In genomic region chr2:32084872-32085199, GRCm38 (mm10) we compare ENCODE assay signal across 8 mouse cellular contexts. TPM values are rescaled to one million over a fixed set of nuclear protein-coding genes. Genes with fewer than 3 reads are reported as not detected.
DNase-seq lines count a peak whose midpoint lies in the region; ATAC-seq and TF ChIP-seq lines count a peak whose summit lies in the region.

No protein-coding gene starts in this region.

- WGBS in kidney, embryonic 16.5 days = 20% methylated on average over 2 of the region's 2 CpGs
- WGBS in intestine, postnatal 0 days = 13% methylated on average over 2 of the region's 2 CpGs
- WGBS in neural tube, embryonic 13.5 days = 14% methylated on average over 2 of the region's 2 CpGs

- no peaks in the 10 kb centered on the region for H3K9me3 ChIP-seq in kidney, embryonic 16.5 days (ENCODE audit: low read length)
- no peaks in the 10 kb centered on the region for H3K9me3 ChIP-seq in intestine, postnatal 0 days (ENCODE audit: control insufficient read depth)
- no peaks in the 10 kb centered on the region for H3K9me3 ChIP-seq in neural tube, embryonic 13.5 days

- no peak for TF ChIP-seq CTCF in embryonic fibroblast, embryonic 13.5 days (IDR thresholded peaks at IDR 0.05; ENCODE audit: borderline replicate concordance, insufficient read depth, low read length)
- TF ChIP-seq CTCF in intestine, postnatal 0 days (IDR thresholded peaks at IDR 0.05; ENCODE audit: low read depth) = no peak

- no peak for TF ChIP-seq POLR2A in embryonic fibroblast, embryonic 13.5 days (IDR thresholded peaks at IDR 0.05; ENCODE audit: low read depth, low read length)

- H3K27me3 ChIP-seq in kidney, embryonic 16.5 days (ENCODE audit: insufficient read depth, low read length) = peaks cover 63% of the 10 kb centered on the region
- peaks cover 35% of the 10 kb centered on the region for H3K27me3 ChIP-seq in intestine, postnatal 0 days (replicated peaks; ENCODE audit: control insufficient read depth, insufficient read depth, low read length)
- H3K27me3 ChIP-seq in neural tube, embryonic 13.5 days = peaks cover 89% of the 10 kb centered on the region

- H3K9ac ChIP-seq in kidney, embryonic 16.5 days (replicated peaks; ENCODE audit: low read length) = no peak overlapping the region; the same call in 1 of the 2 replicates
- H3K9ac ChIP-seq in intestine, postnatal 0 days (ENCODE audit: low read depth, low read length) = no peak overlapping the region
- no peak overlapping the region for H3K9ac ChIP-seq in neural tube, embryonic 13.5 days

- H3K4me1 ChIP-seq in kidney, embryonic 16.5 days (ENCODE audit: insufficient read depth, low read length) = peaks cover 26% of the 10 kb centered on the region
- no peaks in the 10 kb centered on the region for H3K4me1 ChIP-seq in embryonic fibroblast, embryonic 13.5 days (ENCODE audit: control insufficient read depth, insufficient read depth, low read length)
- no peaks in the 10 kb centered on the region for H3K4me1 ChIP-seq in intestine, postnatal 0 days (replicated peaks; ENCODE audit: control insufficient read depth, insufficient read depth, low read length)
- H3K4me1 ChIP-seq in neural tube, embryonic 13.5 days (replicated peaks) = peaks cover 35% of the 10 kb centered on the region

- H3K36me3 ChIP-seq in kidney, embryonic 16.5 days (ENCODE audit: insufficient read depth, low read length) = no peaks in the 10 kb centered on the region
- no peaks in the 10 kb centered on the region for H3K36me3 ChIP-seq in intestine, postnatal 0 days (ENCODE audit: control insufficient read depth, insufficient read depth)
- no peaks in the 10 kb centered on the region for H3K36me3 ChIP-seq in neural tube, embryonic 13.5 days

- no peak overlapping the region for H3K27ac ChIP-seq in kidney, embryonic 16.5 days (ENCODE audit: low read length)
- H3K27ac ChIP-seq in embryonic fibroblast, embryonic 13.5 days (ENCODE audit: insufficient read depth, low read length) = no peak overlapping the region
- no peak overlapping the region for H3K27ac ChIP-seq in intestine, postnatal 0 days (ENCODE audit: low read depth, low read length)
- no peak overlapping the region for H3K27ac ChIP-seq in neural tube, embryonic 13.5 days (replicated peaks)

- no peak for DNase-seq in kidney, postnatal 4 days
- DNase-seq in T-cell, adult 2 months (ENCODE audit: low spot score) = no peak
- DNase-seq in urinary bladder, adult 18-20 months (ENCODE audit: low spot score in 2 of 2) = no peak
- DNase-seq in cerebellum, postnatal 10 days = no peak

- no peak for ATAC-seq in kidney, embryonic 16.5 days (ENCODE audit: low FRiP score, low TSS enrichment)
- ATAC-seq in intestine, postnatal 0 days = no peak
- ATAC-seq in neural tube, embryonic 13.5 days (ENCODE audit: low read depth) = no peak

- peak overlapping the region; percentile 72 for H3K4me3 ChIP-seq in kidney, embryonic 16.5 days (ENCODE audit: low read length)
- peak overlapping the region; percentile 51; the same call in 1 of the 2 replicates for H3K4me3 ChIP-seq in embryonic fibroblast, embryonic 13.5 days (ENCODE audit: insufficient read depth, low read length)
- H3K4me3 ChIP-seq in intestine, postnatal 0 days (ENCODE audit: low read depth, low read length) = peak overlapping the region; percentile 65
- H3K4me3 ChIP-seq in neural tube, embryonic 13.5 days = peak overlapping the region; percentile 60

- peak overlapping the region; percentile 98 for H3K4me2 ChIP-seq in kidney, embryonic 16.5 days (replicated peaks; ENCODE audit: low read depth, low read length)
- H3K4me2 ChIP-seq in intestine, postnatal 0 days (replicated peaks; ENCODE audit: low read depth) = peak overlapping the region; percentile 99
- H3K4me2 ChIP-seq in neural tube, embryonic 13.5 days = peak overlapping the region; percentile 99

RNA-seq across cellular contexts. Expression of gene Fam78a, which starts 0.2 kb away (rescaled TPM):
- 1.6 and 1.8 TPM in 2 replicates for polyA plus RNA-seq in kidney, embryonic 16.5 days (2015; fragmentation: Nextera tagmentation; extraction: Ambion mirVana)
- polyA plus RNA-seq in embryonic fibroblast, embryonic 13.5 days (2011; ENCODE audit: insufficient read length, low read depth, missing spikeins) = not detected in 2 replicates
- polyA plus RNA-seq in intestine, postnatal 0 days (2015; fragmentation: Nextera tagmentation; extraction: Ambion mirVana) = 6.1 and 6.2 TPM in 2 replicates
- polyA plus RNA-seq in neural tube, embryonic 13.5 days (2015; fragmentation: Nextera tagmentation; extraction: Ambion mirVana) = 0.88 and 1.2 TPM in 2 replicates

RNA-seq across cellular contexts. Expression of gene Plpp7, which starts 10.5 kb away (rescaled TPM):
- 6.8 and 7.8 TPM in 2 replicates for polyA plus RNA-seq in kidney, embryonic 16.5 days (2015; fragmentation: Nextera tagmentation; extraction: Ambion mirVana)
- polyA plus RNA-seq in embryonic fibroblast, embryonic 13.5 days (2011; ENCODE audit: insufficient read length, low read depth, missing spikeins) = 1.1 and 1.5 TPM in 2 replicates
- polyA plus RNA-seq in intestine, postnatal 0 days (2015; fragmentation: Nextera tagmentation; extraction: Ambion mirVana) = 3.1 and 3.8 TPM in 2 replicates
- 22.6 and 24.1 TPM in 2 replicates for polyA plus RNA-seq in neural tube, embryonic 13.5 days (2015; fragmentation: Nextera tagmentation; extraction: Ambion mirVana)
